Mouse (Mus musculus) midbrain, embryonic 11.5 days (tissue): ENCODE measurements around the gene Vegfb. TPM values are rescaled to one million over a fixed set of nuclear protein-coding genes. Genes with fewer than 3 reads are reported as not detected.

Experiments used
- ATAC-seq: fragments of 200-750 bp; cut with Nextera tagmentation; 2 replicates; pipeline ENCODE4 v1.8.0; 2017; ENCODE audit warnings: moderate TSS enrichment, moderate library complexity; ENCODE audit not compliant: low FRiP score
- DNase-seq: peaks from one replicate; pipeline ENCODE4 v3.0.0; 2015; ENCODE audit warnings: low spot score; ENCODE audit errors: missing footprints
- H3K27ac ChIP-seq: fragments of 300-500 bp; sonication (generic); 2 replicates; pipeline ENCODE4 v1.5.1; 2014; ENCODE audit warnings: low read depth, low read length
- H3K27me3 ChIP-seq: fragments of 300-500 bp; sonication (generic); 2 replicates; pipeline ENCODE4 v1.6.1; 2014; ENCODE audit warnings: mild to moderate bottlenecking, low read length, moderate library complexity, mixed read lengths; ENCODE audit not compliant: control insufficient read depth, insufficient read depth
- H3K36me3 ChIP-seq: fragments of 300-500 bp; sonication (generic); 2 replicates; pipeline ENCODE4 v1.6.1; 2014; ENCODE audit warnings: mild to moderate bottlenecking, low read length, moderate library complexity, mixed read lengths; ENCODE audit not compliant: control insufficient read depth, insufficient read depth
- H3K4me1 ChIP-seq: fragments of 300-500 bp; sonication (generic); 2 replicates; pipeline ENCODE4 v1.6.1; 2014; ENCODE audit warnings: low read length; ENCODE audit not compliant: control insufficient read depth, insufficient read depth
- H3K4me2 ChIP-seq: fragments of 300-500 bp; sonication (generic); 2 replicates; pipeline ENCODE4 v1.6.1; 2014; ENCODE audit warnings: mild to moderate bottlenecking, moderate library complexity
- H3K4me3 ChIP-seq: fragments of 300-500 bp; sonication (generic); 2 replicates; pipeline ENCODE4 v1.5.1; 2014; ENCODE audit warnings: low read depth, low read length
- H3K9ac ChIP-seq: fragments of 300-500 bp; sonication (generic); 2 replicates; pipeline ENCODE4 v1.6.1; 2014; ENCODE audit warnings: low read length
- H3K9me3 ChIP-seq: fragments of 300-500 bp; sonication (generic); 2 replicates; pipeline ENCODE4 v1.6.1; 2016; ENCODE audit warnings: low read length; ENCODE audit not compliant: control insufficient read depth
- WGBS: fragments of 180-500 bp; shearing (Covaris S2); extraction: QIAGEN DNeasy Blood & Tissue Kit; methylation state at CpG from one replicate; pipeline ENCODE4 v1.1.7; 2014; 5-methylcytosine and 5-hydroxymethylcytosine counted together
- polyA plus RNA-seq: library from polyadenylated mRNA; unstranded; fragments of >200 nt; fragmentation: Nextera tagmentation; extraction: Ambion mirVana; gene quantifications from 2 replicates; pipeline ENCODE4 v1.2.1, GENCODE M21; 2014

The Vegfb gene
- polyA plus RNA-seq, 1 experiment from 2014 or later, result 25.4 TPM

DNA sequence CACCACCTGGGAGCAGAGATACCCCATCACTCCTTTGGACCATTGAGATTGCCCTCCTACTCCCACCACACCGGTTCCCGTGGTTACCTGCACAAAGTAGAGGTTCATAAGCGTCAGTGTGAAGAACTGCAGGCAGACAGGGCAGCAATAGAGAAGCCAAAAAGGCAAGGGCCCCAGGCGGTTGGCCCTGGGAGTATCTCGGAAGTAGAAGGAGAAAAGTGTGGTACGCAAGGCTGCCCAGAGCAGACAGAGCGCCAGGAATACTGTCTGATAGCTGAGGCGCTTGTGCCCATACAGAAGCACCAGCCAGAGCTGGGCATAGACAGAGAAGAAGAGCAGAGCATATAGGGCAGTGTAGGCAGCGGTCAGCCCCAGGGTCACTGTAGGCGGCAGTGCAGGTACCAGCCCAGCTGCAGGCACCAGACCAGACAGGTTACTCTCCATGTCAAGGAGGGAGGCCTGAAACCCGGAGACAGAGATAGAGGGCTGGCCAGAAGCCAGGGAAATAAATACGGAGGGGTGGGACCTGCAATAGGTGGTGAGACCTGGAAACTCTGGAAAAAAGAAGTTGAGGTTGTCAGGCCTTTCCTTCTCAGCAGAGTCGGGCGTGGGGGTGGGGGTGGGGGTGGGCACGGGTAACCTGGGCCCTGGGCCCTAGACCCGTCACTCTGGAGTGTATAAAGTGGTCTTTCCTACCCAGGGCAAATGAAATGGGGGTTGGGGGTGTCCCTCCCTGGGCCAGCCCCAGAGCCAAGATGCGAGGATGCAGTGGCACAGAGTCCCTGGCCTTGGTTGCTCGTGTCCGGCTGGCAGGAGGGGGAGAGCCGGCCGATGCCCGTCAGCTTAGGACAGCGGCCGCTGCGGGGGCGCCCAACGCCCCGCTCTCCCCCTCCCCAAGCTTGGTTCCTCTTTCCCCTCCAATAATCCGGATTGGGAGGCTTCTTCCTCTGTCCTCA lies 46.8 kb downstream of the Vegfb start:
- no peak overlapping the region; the same call in 1 of the 2 replicates for H3K27ac ChIP-seq

DNA sequence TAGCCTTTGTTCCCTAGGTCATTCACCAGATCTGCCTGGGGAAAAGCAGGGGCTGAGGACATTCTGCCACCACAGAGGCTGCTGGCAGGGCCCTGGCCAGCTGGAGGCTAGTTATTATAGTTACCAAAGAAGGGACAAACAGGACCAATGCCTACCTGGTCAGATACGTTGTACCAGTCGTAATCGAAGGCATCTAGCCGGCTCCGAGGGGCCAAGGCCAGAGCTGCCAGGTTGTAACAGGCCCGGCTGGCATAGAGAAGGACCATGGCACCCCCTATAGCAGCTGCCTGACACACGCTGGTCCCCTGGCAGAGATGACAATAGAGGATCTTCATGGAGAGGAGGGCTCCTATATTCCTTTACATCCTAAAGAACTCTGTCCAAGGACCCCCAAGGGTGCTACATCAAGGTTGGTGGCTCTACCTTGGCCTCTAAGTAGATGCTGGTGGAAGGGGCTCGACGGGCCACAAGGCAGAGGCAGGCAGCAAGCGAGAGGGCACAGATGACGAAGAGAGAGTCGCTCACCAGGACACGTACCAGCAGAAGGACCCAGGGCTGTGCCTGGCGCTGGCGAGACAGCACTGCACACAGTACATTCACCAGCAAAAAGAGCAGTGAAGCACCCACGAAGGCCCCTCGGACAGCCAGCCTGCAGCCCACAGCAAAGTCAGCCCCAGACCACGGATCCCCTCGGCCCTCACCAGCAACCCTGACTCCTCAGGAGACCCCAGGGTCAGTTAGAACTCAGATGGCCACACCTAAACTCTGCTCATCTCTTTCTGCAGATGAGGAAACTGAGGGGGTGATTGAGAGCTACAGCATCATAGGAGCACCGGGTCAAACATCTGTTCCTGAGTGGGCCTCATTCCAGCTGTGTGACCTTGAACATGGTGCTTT lies 48.1 kb downstream of the Vegfb start:
- WGBS, result 89% methylated on average over 20 of the region's 20 CpGs
- no peak overlapping the region for H3K4me2 ChIP-seq
- ATAC-seq (no peak), DNase-seq (no peak)
- H3K27ac ChIP-seq, result no peak overlapping the region
- H3K27me3 ChIP-seq, result peaks cover 19% of the 10 kb centered on the region
- no peak overlapping the region for H3K4me3 ChIP-seq
- H3K9ac ChIP-seq, result no peak overlapping the region
- H3K36me3 ChIP-seq, result no peaks in the 10 kb centered on the region
- H3K4me1 ChIP-seq, result peaks cover 14% of the 10 kb centered on the region
- no peaks in the 10 kb centered on the region for H3K9me3 ChIP-seq

More for the DNA sequence above, 46.8 kb downstream of the Vegfb start:
- no peaks in the 10 kb centered on the region for H3K36me3 ChIP-seq
- ATAC-seq (peak; percentile 28), DNase-seq (no peak)
- peaks cover 14% of the 10 kb centered on the region for H3K4me1 ChIP-seq
- H3K9me3 ChIP-seq, result no peaks in the 10 kb centered on the region
- peak overlapping the region; percentile 98 for H3K4me2 ChIP-seq
- H3K4me3 ChIP-seq, result peak overlapping the region; percentile 79
- peak overlapping the region; percentile 92 for H3K9ac ChIP-seq
- peaks cover 7% of the 10 kb centered on the region; the same call in 1 of the 2 replicates for H3K27me3 ChIP-seq
- 22% methylated on average over 29 of the region's 29 CpGs for WGBS

- H3K9me3 ChIP-seq, result no peaks in the 10 kb centered on the region
- H3K27ac ChIP-seq, result no peak overlapping the region
- no peaks in the 10 kb centered on the region for H3K36me3 ChIP-seq
- H3K9ac ChIP-seq, result 0 out of 2 replicates have a peak overlapping the region, but pooled peaks have one; percentile 2
- no peak overlapping the region for H3K4me2 ChIP-seq
- H3K4me3 ChIP-seq, result no peak overlapping the region
- no peak for DNase-seq
- H3K27me3 ChIP-seq, result peaks cover 35% of the 10 kb centered on the region
- 82% methylated on average over 16 of the region's 16 CpGs for WGBS
- peaks cover 17% of the 10 kb centered on the region for H3K4me1 ChIP-seq
- ATAC-seq, result no peak
Observed at GRCm38 (mm10) chr19:6937541-6938465, 49.6 kb downstream of the Vegfb start.

GRCm38 (mm10) chr19:6936299-6936698 lies 51.2 kb downstream of the Vegfb start:
- H3K4me3 ChIP-seq, result no peak overlapping the region
- no peak overlapping the region for H3K4me2 ChIP-seq
- no peaks in the 10 kb centered on the region for H3K36me3 ChIP-seq
- no peak for ATAC-seq
- H3K27ac ChIP-seq, result no peak overlapping the region
- H3K9ac ChIP-seq, result no peak overlapping the region
- H3K9me3 ChIP-seq, result no peaks in the 10 kb centered on the region
- peaks cover 15% of the 10 kb centered on the region for H3K4me1 ChIP-seq
- peaks cover 49% of the 10 kb centered on the region for H3K27me3 ChIP-seq
- 26% methylated on average over 3 of the region's 3 CpGs for WGBS
- no peak for DNase-seq

DNA sequence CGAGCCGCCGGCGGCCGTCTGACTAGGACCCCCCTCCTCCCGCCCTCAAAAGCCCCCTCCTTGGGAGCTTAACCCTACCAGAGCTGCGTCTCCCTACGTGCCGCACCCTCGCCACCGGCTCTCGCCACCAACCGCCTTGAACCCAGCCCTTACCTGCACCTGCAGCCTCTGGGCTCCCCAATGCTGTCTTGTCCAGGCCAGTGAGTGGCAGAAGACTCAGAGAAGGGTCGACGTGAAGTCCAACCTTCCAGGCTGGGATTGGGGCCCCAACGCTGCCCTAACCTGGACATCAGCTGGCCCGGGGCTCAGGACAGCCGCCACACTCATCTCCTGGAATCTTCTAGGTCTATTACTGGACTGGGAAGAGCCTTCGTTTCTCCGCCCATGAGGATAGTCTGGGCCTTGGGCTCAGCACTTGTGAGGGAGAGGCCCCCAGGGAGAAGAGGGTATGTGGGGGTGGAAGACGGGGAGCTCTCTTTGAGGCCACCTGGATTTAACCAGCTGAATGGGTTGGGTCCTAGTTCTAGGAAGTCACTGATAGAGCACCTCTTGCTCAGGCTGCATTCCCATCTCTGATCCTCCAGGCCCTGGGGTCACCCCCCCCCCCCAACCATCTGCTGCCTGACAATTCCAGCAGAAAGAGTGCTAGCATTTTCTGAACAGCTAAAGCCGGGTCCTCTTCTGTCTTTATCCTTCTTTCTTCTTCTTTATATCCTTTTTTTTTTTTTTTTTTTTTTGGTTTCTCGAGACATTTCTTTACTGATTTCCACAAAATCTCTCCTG lies 53.1 kb downstream of the Vegfb start, which contains the start of gene Kcnk4:
Kcnk4 (minus strand) TSS at position 321 of the 783 bp plus-strand sequence.
- Histone ChIP-seq H3K36me3 (no peaks in the 10 kb centered on the region), H3K27me3 (peaks cover 56% of the 10 kb centered on the region), H3K27ac (no peak within 1 kb of the TSS), H3K9me3 (no peaks in the 10 kb centered on the region), H3K4me3 (peak within 1 kb of the TSS; percentile 26), H3K4me2 (peak within 1 kb of the TSS; percentile 43), H3K4me1 (peaks cover 6% of the 10 kb centered on the region), H3K9ac (peak within 1 kb of the TSS; percentile 39; the same call in 1 of the 2 replicates)
- 9% methylated on average over 23 of the region's 23 CpGs for WGBS
- no peak; the same call in 1 of the 2 replicates for ATAC-seq
- DNase-seq, result no peak

GRCm38 (mm10) chr19:6933436-6934194 lies 53.8 kb downstream of the Vegfb start:
- no peaks in the 10 kb centered on the region for H3K9me3 ChIP-seq
- peaks cover 6% of the 10 kb centered on the region for H3K4me1 ChIP-seq
- ATAC-seq (peak; percentile 35; the same call in 1 of the 2 replicates), DNase-seq (peak; percentile 91)
- peak overlapping the region; percentile 39; the same call in 1 of the 2 replicates for H3K9ac ChIP-seq
- peak overlapping the region; percentile 26 for H3K4me3 ChIP-seq
- peak overlapping the region; percentile 43 for H3K4me2 ChIP-seq
- peaks cover 56% of the 10 kb centered on the region for H3K27me3 ChIP-seq
- 5% methylated on average over 58 of the region's 58 CpGs for WGBS
- H3K27ac ChIP-seq, result no peak overlapping the region
- no peaks in the 10 kb centered on the region for H3K36me3 ChIP-seq

DNA sequence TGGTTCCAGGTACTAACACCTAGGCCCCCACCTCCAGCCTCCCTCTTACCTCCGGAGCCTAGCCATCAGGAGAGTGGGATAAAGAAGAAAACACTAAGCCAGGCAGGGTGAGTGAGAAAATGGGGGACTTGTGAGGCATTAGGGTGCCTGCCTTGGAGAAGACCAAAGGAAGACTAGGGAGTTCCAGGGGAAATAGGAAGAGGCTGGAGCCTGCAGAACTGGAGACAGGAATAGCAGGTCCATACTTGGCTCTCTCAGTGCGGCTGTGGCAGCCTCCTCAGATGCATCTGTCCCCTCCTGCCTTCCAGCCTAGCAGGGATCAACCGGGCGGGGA lies 54.4 kb downstream of the Vegfb start:
- Histone ChIP-seq H3K4me3 (no peak overlapping the region), H3K4me2 (peak overlapping the region; percentile 43; the same call in 1 of the 2 replicates), H3K9ac (no peak overlapping the region), H3K9me3 (no peaks in the 10 kb centered on the region), H3K27me3 (peaks cover 60% of the 10 kb centered on the region), H3K27ac (no peak overlapping the region), H3K36me3 (no peaks in the 10 kb centered on the region), H3K4me1 (peaks cover 6% of the 10 kb centered on the region)
- 15% methylated on average over 4 of the region's 4 CpGs for WGBS
- no peak for ATAC-seq
- DNase-seq, result no peak
